Mouse (Mus musculus) fat pad, adult 2 months (tissue): ENCODE data around the gene Arid4a.

Source experiments
- DNase-seq: peaks from one replicate; pipeline ENCODE4 v3.0.0-alpha.2; 2011; ENCODE audit warnings: low read depth, low spot score; ENCODE audit errors: extremely low read depth

The Arid4a gene

DNA sequence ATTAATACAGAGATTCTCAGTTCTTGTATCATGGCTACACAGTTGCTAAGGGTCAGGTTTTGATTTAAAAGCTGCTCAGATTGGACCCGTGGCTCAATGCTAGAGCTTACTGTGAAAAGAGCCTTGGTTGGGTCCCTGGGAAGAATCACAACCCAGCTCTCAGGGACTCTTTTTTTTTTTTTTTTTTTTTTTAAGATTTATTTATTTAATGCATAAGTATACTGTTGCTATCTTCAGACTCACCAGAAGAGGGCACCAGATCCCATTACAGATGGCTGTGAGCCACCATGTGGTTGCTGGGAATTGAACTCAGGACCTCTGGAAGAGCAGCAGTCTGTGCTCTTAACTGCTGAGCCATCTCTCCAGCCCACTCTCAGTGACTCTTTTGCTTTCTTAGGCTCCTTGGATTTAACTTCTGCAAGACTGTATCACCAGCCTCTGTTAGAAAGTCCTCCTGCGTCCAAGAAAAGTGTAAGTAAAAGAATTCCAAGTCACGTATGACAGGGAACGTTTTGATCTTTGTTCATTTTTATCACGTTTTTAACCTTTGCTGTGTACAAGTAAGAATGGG lies 123.6 kb downstream of the Arid4a start:
- no peak for DNase-seq

DNA sequence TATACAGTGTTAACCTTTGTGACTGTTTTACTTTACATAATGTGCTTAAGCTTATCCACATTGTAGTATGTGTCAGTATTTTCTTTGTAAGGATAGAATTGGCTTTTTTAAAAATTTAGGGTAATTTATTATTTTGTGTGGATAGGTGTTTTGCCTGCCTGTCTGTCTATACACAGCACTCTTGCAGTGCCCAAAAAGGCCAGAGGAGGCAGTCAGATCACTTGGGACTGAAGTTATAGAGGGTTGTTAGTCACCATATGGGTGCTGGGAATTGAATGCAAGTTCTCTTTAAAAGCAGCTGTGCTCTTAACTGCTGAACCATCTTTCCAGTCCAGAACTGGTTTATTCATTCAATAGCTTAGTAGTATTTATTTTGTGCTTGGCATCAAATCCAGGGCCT lies 125.4 kb downstream of the Arid4a start:
- DNase-seq, result no peak

DNA sequence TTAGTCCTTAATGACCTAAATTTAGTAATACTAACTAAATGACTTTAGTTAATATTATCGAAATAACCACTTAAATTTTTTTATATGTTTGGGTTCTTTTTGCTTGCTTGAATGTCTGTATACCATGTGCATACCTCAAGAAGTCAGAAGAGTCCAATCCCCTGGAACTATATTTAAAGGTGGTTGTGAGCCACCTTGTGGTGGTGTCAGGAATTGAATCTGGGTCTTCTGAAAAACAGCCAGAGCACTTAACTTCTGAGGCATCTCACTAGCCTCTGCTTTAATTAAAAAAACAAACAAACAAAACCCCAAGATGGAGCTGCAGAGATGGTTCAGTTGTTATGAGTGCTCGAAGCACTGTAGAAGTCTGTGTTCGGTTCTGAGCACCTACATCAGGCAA lies 131.9 kb downstream of the Arid4a start:
- no peak for DNase-seq
